16 mouse cellular contexts compared by ENCODE assay signal in genomic region chr1:153820216-153820615, GRCm38 (mm10). TPM values are rescaled to one million over a fixed set of nuclear protein-coding genes. Genes with fewer than 3 reads are reported as not detected.
"Had no signal": no experiment of that assay in that cellular context is flagged by ENCODE, and none has a peak within 500 bp of the region (broad histone marks: within the 10 kb centered on the region; RNA-seq: fewer than 3 reads in every experiment).

No protein-coding gene starts in this region.

- H3K27me3 ChIP-seq: midbrain, embryonic 12.5 days; neural tube, embryonic 13.5 days had no signal

- H3K9ac ChIP-seq: limb, embryonic 13.5 days; liver, embryonic 14.5 days; midbrain, embryonic 12.5 days; neural tube, embryonic 13.5 days had no signal

- H3K27ac ChIP-seq: kidney, postnatal 0 days; limb, embryonic 13.5 days; liver, embryonic 14.5 days; midbrain, embryonic 12.5 days; neural tube, embryonic 13.5 days had no signal

- H3K4me2 ChIP-seq: limb, embryonic 13.5 days; midbrain, embryonic 12.5 days; neural tube, embryonic 13.5 days had no signal

- H3K4me1 ChIP-seq: limb, embryonic 13.5 days; midbrain, embryonic 12.5 days; neural tube, embryonic 13.5 days had no signal

- H3K9me3 ChIP-seq: limb, embryonic 13.5 days; midbrain, embryonic 12.5 days; neural tube, embryonic 13.5 days had no signal

- H3K4me3 ChIP-seq: limb, embryonic 13.5 days; midbrain, embryonic 12.5 days; neural tube, embryonic 13.5 days had no signal

- DNase-seq: kidney, adult 9 months; kidney, postnatal 36 days; layer of hippocampus, adult 9-11 months; layer of hippocampus, postnatal 36 days; lung, adult 18-20 months; right cerebral cortex, adult 18-20 months; right cerebral cortex, postnatal 25 days; thymus, postnatal 36 days had no signal

- H3K36me3 ChIP-seq: limb, embryonic 13.5 days; midbrain, embryonic 12.5 days; neural tube, embryonic 13.5 days had no signal

RNA-seq across cellular contexts. Expression of gene Rgsl1, which starts 23.7 kb away (rescaled TPM):
- polyA plus RNA-seq: kidney, postnatal 0 days; liver, adult 2 months; lung, embryonic 16.5 days; midbrain, embryonic 12.5 days; small intestine, adult 2 months had no signal

RNA-seq across cellular contexts. Expression of gene Teddm1b, which starts 53.9 kb away (rescaled TPM):
- polyA plus RNA-seq: small intestine, adult 2 months had no signal
